ENCODE assay signal across 17 mouse cellular contexts in the genomic region with DNA sequence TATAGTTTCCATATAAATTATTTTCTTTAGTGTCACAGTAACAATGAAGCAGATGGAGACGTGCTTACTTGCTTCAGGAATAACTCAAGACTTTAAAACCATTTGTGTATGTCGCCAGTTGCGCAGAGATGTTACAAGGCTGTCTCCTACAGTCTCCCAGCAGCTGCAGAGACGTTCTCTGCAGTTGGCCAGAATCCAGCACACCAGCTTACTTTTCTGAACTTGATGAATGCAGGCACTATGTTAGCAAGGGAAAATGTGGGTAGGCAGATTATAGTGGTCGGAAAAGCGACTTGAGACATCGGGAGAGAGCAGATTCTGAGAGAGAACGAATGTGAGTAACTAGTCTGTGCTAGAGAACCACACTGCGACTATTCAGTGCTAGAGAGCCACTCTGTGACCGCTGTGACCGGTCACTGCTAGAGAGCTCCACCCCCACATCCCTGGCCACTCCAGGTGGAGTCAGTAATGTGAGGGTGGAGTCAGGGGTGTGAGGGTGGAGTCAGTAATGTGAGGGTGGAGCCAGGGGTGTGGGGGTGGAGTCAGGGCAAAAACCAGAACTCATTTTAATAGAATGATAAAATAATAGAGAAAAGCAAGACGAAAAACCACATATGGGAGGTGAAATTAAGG. TPM values are rescaled to one million over a fixed set of nuclear protein-coding genes. Genes with fewer than 3 reads are reported as not detected.
DNase-seq lines count a peak whose midpoint lies in the region; ATAC-seq lines count a peak whose summit lies in the region.
"Had no signal": no experiment of that assay in that cellular context is flagged by ENCODE, and none has a peak within 500 bp of the region (broad histone marks: within the 10 kb centered on the region; RNA-seq: fewer than 3 reads in every experiment).

No protein-coding gene starts in this region.

- 59% methylated on average over 12 of the region's 12 CpGs for WGBS in forebrain, embryonic 14.5 days
- 60% methylated on average over 12 of the region's 12 CpGs for WGBS in forebrain, embryonic 16.5 days
- WGBS in limb, embryonic 13.5 days = 59% methylated on average over 12 of the region's 12 CpGs
- 67% methylated on average over 12 of the region's 12 CpGs for WGBS in limb, embryonic 10.5 days
- 60% methylated on average over 12 of the region's 12 CpGs for WGBS in liver, embryonic 11.5 days

- H3K4me3 ChIP-seq in forebrain, embryonic 14.5 days (ENCODE audit: low read depth, low read length) = no peak overlapping the region
- H3K4me3 ChIP-seq in forebrain, embryonic 16.5 days (replicated peaks; ENCODE audit: low read length) = no peak overlapping the region
- no peak overlapping the region for H3K4me3 ChIP-seq in limb, embryonic 13.5 days
- no peak overlapping the region for H3K4me3 ChIP-seq in limb, embryonic 10.5 days
- H3K4me3 ChIP-seq in liver, embryonic 11.5 days (ENCODE audit: low read depth, low read length) = no peak overlapping the region
- H3K4me3 ChIP-seq: embryonic facial prominence, embryonic 13.5 days; forebrain, embryonic 13.5 days; hindbrain, embryonic 15.5 days; liver, embryonic 15.5 days had no signal

- no peak for ATAC-seq in forebrain, embryonic 14.5 days
- ATAC-seq in forebrain, embryonic 16.5 days = no peak
- ATAC-seq in limb, embryonic 13.5 days (ENCODE audit: low FRiP score, low read depth) = peak; percentile 49
- peak; percentile 32; the same call in 1 of the 2 replicates for ATAC-seq in liver, embryonic 11.5 days (replicated peaks; ENCODE audit: low FRiP score)
- ATAC-seq: forebrain, embryonic 13.5 days had no signal

- H3K9ac ChIP-seq in forebrain, embryonic 14.5 days (ENCODE audit: low read length) = no peak overlapping the region
- no peak overlapping the region for H3K9ac ChIP-seq in forebrain, embryonic 16.5 days (replicated peaks; ENCODE audit: low read depth, low read length)
- H3K9ac ChIP-seq in limb, embryonic 13.5 days = no peak overlapping the region
- H3K9ac ChIP-seq in liver, embryonic 11.5 days (ENCODE audit: low read depth, low read length) = no peak overlapping the region
- H3K9ac ChIP-seq: embryonic facial prominence, embryonic 13.5 days; forebrain, embryonic 13.5 days; hindbrain, embryonic 15.5 days; liver, embryonic 15.5 days had no signal

- peak; percentile 21 for DNase-seq in forebrain, embryonic 14.5 days (ENCODE audit: low spot score)
- DNase-seq in limb, embryonic 10.5 days (ENCODE audit: low spot score) = no peak
- DNase-seq in R1 (ENCODE audit: low read depth, low spot score) = peak; percentile 57
- no peak for DNase-seq in liver, embryonic 11.5 days (ENCODE audit: low spot score)
- no peak for DNase-seq in urinary bladder, postnatal 25 days (ENCODE audit: low spot score)
- no peak for DNase-seq in layer of hippocampus, postnatal 36 days
- DNase-seq: adrenal gland, postnatal 25 days; cerebellum, postnatal 25 days; gastrocnemius, postnatal 36 days; kidney, adult 9 months; thymus, postnatal 4 days had no signal

- H3K9me3 ChIP-seq in forebrain, embryonic 14.5 days (replicated peaks; ENCODE audit: control insufficient read depth, low read length) = no peaks in the 10 kb centered on the region
- H3K9me3 ChIP-seq in forebrain, embryonic 16.5 days (ENCODE audit: control insufficient read depth, low read length) = no peaks in the 10 kb centered on the region
- H3K9me3 ChIP-seq in limb, embryonic 13.5 days = no peaks in the 10 kb centered on the region
- no peaks in the 10 kb centered on the region for H3K9me3 ChIP-seq in limb, embryonic 10.5 days (replicated peaks)
- no peaks in the 10 kb centered on the region for H3K9me3 ChIP-seq in liver, embryonic 11.5 days (ENCODE audit: control insufficient read depth, low read length)
- H3K9me3 ChIP-seq: embryonic facial prominence, embryonic 13.5 days; forebrain, embryonic 13.5 days; hindbrain, embryonic 15.5 days; liver, embryonic 15.5 days had no signal

- H3K27me3 ChIP-seq in forebrain, embryonic 14.5 days (replicated peaks; ENCODE audit: control insufficient read depth, insufficient read depth, low read length) = no peaks in the 10 kb centered on the region
- H3K27me3 ChIP-seq in forebrain, embryonic 16.5 days (replicated peaks; ENCODE audit: control insufficient read depth, insufficient read depth, low read length) = no peaks in the 10 kb centered on the region
- H3K27me3 ChIP-seq in limb, embryonic 13.5 days = no peaks in the 10 kb centered on the region
- no peaks in the 10 kb centered on the region for H3K27me3 ChIP-seq in limb, embryonic 10.5 days (ENCODE audit: low read depth, poor library complexity, severe bottlenecking)
- no peaks in the 10 kb centered on the region for H3K27me3 ChIP-seq in liver, embryonic 11.5 days (replicated peaks; ENCODE audit: control insufficient read depth, insufficient read depth, low read length)
- H3K27me3 ChIP-seq: embryonic facial prominence, embryonic 13.5 days; forebrain, embryonic 13.5 days; hindbrain, embryonic 15.5 days; liver, embryonic 15.5 days had no signal

- no peak overlapping the region for H3K4me2 ChIP-seq in forebrain, embryonic 14.5 days (ENCODE audit: low read length)
- H3K4me2 ChIP-seq in forebrain, embryonic 16.5 days (ENCODE audit: low read length) = no peak overlapping the region
- no peak overlapping the region for H3K4me2 ChIP-seq in limb, embryonic 13.5 days (replicated peaks)
- H3K4me2 ChIP-seq in liver, embryonic 11.5 days = no peak overlapping the region
- H3K4me2 ChIP-seq: embryonic facial prominence, embryonic 13.5 days; forebrain, embryonic 13.5 days; hindbrain, embryonic 15.5 days; liver, embryonic 15.5 days had no signal

- no peaks in the 10 kb centered on the region for H3K36me3 ChIP-seq in forebrain, embryonic 14.5 days (ENCODE audit: control insufficient read depth, insufficient read depth, low read length)
- H3K36me3 ChIP-seq in forebrain, embryonic 16.5 days (ENCODE audit: control insufficient read depth, insufficient read depth) = no peaks in the 10 kb centered on the region
- H3K36me3 ChIP-seq in limb, embryonic 13.5 days = no peaks in the 10 kb centered on the region
- H3K36me3 ChIP-seq in limb, embryonic 10.5 days = no peaks in the 10 kb centered on the region
- no peaks in the 10 kb centered on the region for H3K36me3 ChIP-seq in liver, embryonic 11.5 days (ENCODE audit: control insufficient read depth, insufficient read depth, low read length)
- H3K36me3 ChIP-seq: embryonic facial prominence, embryonic 13.5 days; hindbrain, embryonic 15.5 days; liver, embryonic 15.5 days had no signal

- no peak overlapping the region for H3K27ac ChIP-seq in forebrain, embryonic 14.5 days (ENCODE audit: low read depth, low read length)
- no peak overlapping the region for H3K27ac ChIP-seq in forebrain, embryonic 16.5 days (ENCODE audit: low read length)
- H3K27ac ChIP-seq in limb, embryonic 13.5 days = peak overlapping the region; percentile 45; the same call in 1 of the 2 replicates
- H3K27ac ChIP-seq in limb, embryonic 10.5 days = no peak overlapping the region
- H3K27ac ChIP-seq in liver, embryonic 11.5 days (ENCODE audit: low read depth, low read length) = no peak overlapping the region
- H3K27ac ChIP-seq: embryonic facial prominence, embryonic 13.5 days; forebrain, embryonic 13.5 days; hindbrain, embryonic 15.5 days; liver, embryonic 15.5 days had no signal

- 0 out of 2 replicates have a peak, but pooled peaks cover 2% of the 10 kb centered on the region for H3K4me1 ChIP-seq in forebrain, embryonic 14.5 days (ENCODE audit: control insufficient read depth, insufficient read depth, low read length)
- H3K4me1 ChIP-seq in forebrain, embryonic 16.5 days (replicated peaks; ENCODE audit: control insufficient read depth, insufficient read depth, low read length) = peaks cover 5% of the 10 kb centered on the region
- peaks cover 37% of the 10 kb centered on the region for H3K4me1 ChIP-seq in limb, embryonic 13.5 days
- H3K4me1 ChIP-seq in limb, embryonic 10.5 days = peaks cover 31% of the 10 kb centered on the region
- peaks cover 5% of the 10 kb centered on the region for H3K4me1 ChIP-seq in liver, embryonic 11.5 days (replicated peaks; ENCODE audit: control insufficient read depth, insufficient read depth, low read length)

RNA-seq across cellular contexts. Expression of gene Scaf11, which starts 26.5 kb away (rescaled TPM):
- polyA plus RNA-seq in forebrain, embryonic 14.5 days (2014; fragmentation: Nextera tagmentation; extraction: Ambion mirVana) = 50.1 and 55.7 TPM in 2 replicates
- 53.2 and 57.7 TPM in 2 replicates for polyA plus RNA-seq in forebrain, embryonic 16.5 days (2015; fragmentation: Nextera tagmentation; extraction: Ambion mirVana)
- polyA plus RNA-seq in limb, embryonic 13.5 days (2015; fragmentation: Nextera tagmentation; extraction: Ambion mirVana) = 112 and 116 TPM in 2 replicates
- 119 and 125 TPM in 2 replicates for polyA plus RNA-seq in limb, embryonic 10.5 days (2016; fragmentation: Nextera tagmentation; extraction: Ambion mirVana)
- polyA plus RNA-seq in liver, embryonic 11.5 days (2014; fragmentation: Nextera tagmentation; extraction: Ambion mirVana) = 105 and 106 TPM in 2 replicates
- 10 to 100 TPM; 52.5 to 53.6 TPM for total RNA-seq in layer of hippocampus, postnatal 36 days (2021)

Comparison
In these comparisons a context has a peak if more than half of its experiments do, and no peak if none do; other contexts are left out.
1. ATAC-seq: peak in limb, embryonic 13.5 days (single experiment) and liver, embryonic 11.5 days (single experiment); none in forebrain, embryonic 14.5 days (single experiment) and forebrain, embryonic 16.5 days (single experiment).
2. DNase-seq: peak in forebrain, embryonic 14.5 days (single experiment) and R1 (single experiment); none in limb, embryonic 10.5 days (single experiment), liver, embryonic 11.5 days (single experiment), urinary bladder, postnatal 25 days (single experiment) and layer of hippocampus, postnatal 36 days (0 of 2).